Mouse (Mus musculus) forebrain, embryonic 10.5 days (tissue): ENCODE data around the gene Cacna1g. TPM values are rescaled to one million over a fixed set of nuclear protein-coding genes. Genes with fewer than 3 reads are reported as not detected.

Experiments used
- DNase-seq: peaks from one replicate; pipeline ENCODE4 v3.0.0-alpha.2; 2017; ENCODE audit warnings: low spot score; ENCODE audit errors: extremely low spot score
- H3K27ac ChIP-seq: fragments of 300-500 bp; sonication (generic); 2 replicates; pipeline ENCODE4 v1.5.1; 2016; ENCODE audit warnings: mild to moderate bottlenecking
- H3K27me3 ChIP-seq: fragments of 300-500 bp; sonication (generic); 2 replicates; pipeline ENCODE4 v1.6.1; 2016; ENCODE audit warnings: mild to moderate bottlenecking; ENCODE audit not compliant: poor library complexity, severe bottlenecking
- H3K36me3 ChIP-seq: fragments of 300-500 bp; sonication (generic); replicated peaks from 2 replicates; pipeline ENCODE4 v1.6.1; 2016; ENCODE audit warnings: mild to moderate bottlenecking, moderate library complexity
- H3K4me1 ChIP-seq: fragments of 300-500 bp; sonication (generic); 2 replicates; pipeline ENCODE4 v1.6.1; 2016
- H3K4me3 ChIP-seq: fragments of 300-500 bp; sonication (generic); 2 replicates; pipeline ENCODE4 v1.5.1; 2016; ENCODE audit warnings: mild to moderate bottlenecking, moderate library complexity
- H3K9me3 ChIP-seq: fragments of 300-500 bp; sonication (generic); 2 replicates; pipeline ENCODE4 v1.6.1; 2016; ENCODE audit warnings: mild to moderate bottlenecking, moderate library complexity
- WGBS: fragments of 180-500 bp; shearing (Covaris S2); methylation state at CpG from one replicate; pipeline ENCODE4 v1.1.7; 2016; 5-methylcytosine and 5-hydroxymethylcytosine counted together
- polyA plus RNA-seq: library from polyadenylated mRNA; unstranded; fragments of >200 nt; fragmentation: Nextera tagmentation; extraction: Ambion mirVana; gene quantifications from 2 replicates; pipeline ENCODE4 v1.2.1, GENCODE M21; 2016

Cacna1g gene
- polyA plus RNA-seq, 1 experiment from 2014 or later = 7.0 TPM

- 5% methylated on average over 55 of the region's 55 CpGs for WGBS
- Histone ChIP-seq H3K27me3 (peaks cover 92% of the 10 kb centered on the region), H3K4me3 (peak overlapping the region; percentile 60), H3K36me3 (no peaks in the 10 kb centered on the region), H3K27ac (peak overlapping the region; percentile 85), H3K9me3 (no peaks in the 10 kb centered on the region), H3K4me1 (peaks cover 55% of the 10 kb centered on the region)
- peak; percentile 72 for DNase-seq
Measured at GRCm38 (mm10) chr11:94491035-94491748, 17.2 kb upstream of the Cacna1g start.

GRCm38 (mm10) chr11:94489745-94490144 lies 15.7 kb upstream of the Cacna1g start:
- 35% methylated on average over 4 of the region's 4 CpGs for WGBS
- DNase-seq = no peak
- peaks cover 98% of the 10 kb centered on the region for H3K27me3 ChIP-seq
- no peaks in the 10 kb centered on the region for H3K36me3 ChIP-seq
- H3K4me1 ChIP-seq = peaks cover 51% of the 10 kb centered on the region
- H3K27ac ChIP-seq = peak overlapping the region; percentile 15; the same call in 1 of the 2 replicates
- no peaks in the 10 kb centered on the region for H3K9me3 ChIP-seq
- H3K4me3 ChIP-seq = no peak overlapping the region

- 90% methylated on average over 11 of the region's 11 CpGs for WGBS
- no peak for DNase-seq
- H3K27me3 ChIP-seq = peaks cover 98% of the 10 kb centered on the region
- H3K36me3 ChIP-seq = no peaks in the 10 kb centered on the region
- H3K27ac ChIP-seq = 0 out of 2 replicates have a peak overlapping the region, but pooled peaks have one; percentile 15
- no peaks in the 10 kb centered on the region for H3K9me3 ChIP-seq
- no peak overlapping the region for H3K4me3 ChIP-seq
- peaks cover 48% of the 10 kb centered on the region for H3K4me1 ChIP-seq
Measured at GRCm38 (mm10) chr11:94488767-94489533, 15.0 kb upstream of the Cacna1g start.

- Histone ChIP-seq H3K9me3 (no peaks in the 10 kb centered on the region), H3K27ac (no peak within 1 kb of the TSS), H3K4me1 (peaks cover 45% of the 10 kb centered on the region), H3K4me3 (peak within 1 kb of the TSS; percentile 22), H3K36me3 (no peaks in the 10 kb centered on the region), H3K27me3 (peaks cover 81% of the 10 kb centered on the region)
- peak; percentile 85 for DNase-seq
- 6% methylated on average over 24 of the region's 24 CpGs for WGBS
Measured at GRCm38 (mm10) chr11:94486001-94486400, 12.0 kb upstream of the Cacna1g start, which contains the start of gene Spata20. TSS of gene Spata20 (minus strand) at chr11:94486179.

GRCm38 (mm10) chr11:94485223-94485622 lies 11.2 kb upstream of the Cacna1g start:
- no peak for DNase-seq
- Histone ChIP-seq H3K9me3 (no peaks in the 10 kb centered on the region), H3K27ac (no peak overlapping the region), H3K36me3 (no peaks in the 10 kb centered on the region), H3K27me3 (peaks cover 79% of the 10 kb centered on the region), H3K4me3 (no peak overlapping the region), H3K4me1 (peaks cover 39% of the 10 kb centered on the region)
- WGBS = 77% methylated on average over 5 of the region's 5 CpGs

- Histone ChIP-seq H3K36me3 (no peaks in the 10 kb centered on the region), H3K27ac (no peak overlapping the region), H3K9me3 (no peaks in the 10 kb centered on the region), H3K27me3 (peaks cover 78% of the 10 kb centered on the region), H3K4me3 (no peak overlapping the region), H3K4me1 (peaks cover 34% of the 10 kb centered on the region)
- WGBS = 90% methylated on average over 9 of the region's 9 CpGs
- no peak for DNase-seq
Measured at GRCm38 (mm10) chr11:94484636-94485035, 10.6 kb upstream of the Cacna1g start.

GRCm38 (mm10) chr11:94483921-94484320 lies 9.9 kb upstream of the Cacna1g start:
- no peak for DNase-seq
- Histone ChIP-seq H3K9me3 (no peaks in the 10 kb centered on the region), H3K36me3 (no peaks in the 10 kb centered on the region), H3K27ac (no peak overlapping the region), H3K4me3 (no peak overlapping the region), H3K27me3 (peaks cover 76% of the 10 kb centered on the region), H3K4me1 (peaks cover 28% of the 10 kb centered on the region)
- WGBS = 84% methylated on average over 14 of the region's 14 CpGs

GRCm38 (mm10) chr11:94483436-94483835 lies 9.4 kb upstream of the Cacna1g start:
- H3K4me1 ChIP-seq = peaks cover 25% of the 10 kb centered on the region
- H3K27ac ChIP-seq = no peak overlapping the region
- no peak overlapping the region for H3K4me3 ChIP-seq
- DNase-seq = no peak
- no peaks in the 10 kb centered on the region for H3K36me3 ChIP-seq
- H3K9me3 ChIP-seq = no peaks in the 10 kb centered on the region
- 77% methylated on average over 11 of the region's 11 CpGs for WGBS
- peaks cover 76% of the 10 kb centered on the region for H3K27me3 ChIP-seq

- Histone ChIP-seq H3K36me3 (no peaks in the 10 kb centered on the region), H3K27me3 (peaks cover 76% of the 10 kb centered on the region), H3K4me3 (no peak overlapping the region), H3K9me3 (no peaks in the 10 kb centered on the region), H3K27ac (no peak overlapping the region), H3K4me1 (peaks cover 21% of the 10 kb centered on the region)
- 87% methylated on average over 11 of the region's 11 CpGs for WGBS
- DNase-seq = no peak
Measured at GRCm38 (mm10) chr11:94482738-94483137, 8.7 kb upstream of the Cacna1g start.

- H3K27ac ChIP-seq = no peak overlapping the region
- H3K27me3 ChIP-seq = peaks cover 76% of the 10 kb centered on the region
- peaks cover 19% of the 10 kb centered on the region for H3K4me1 ChIP-seq
- no peak overlapping the region for H3K4me3 ChIP-seq
- DNase-seq = no peak
- no peaks in the 10 kb centered on the region for H3K36me3 ChIP-seq
- H3K9me3 ChIP-seq = no peaks in the 10 kb centered on the region
- 91% methylated on average over 7 of the region's 7 CpGs for WGBS
Measured at GRCm38 (mm10) chr11:94481963-94482362, 8.0 kb upstream of the Cacna1g start.

- DNase-seq = no peak
- 91% methylated on average over 9 of the region's 9 CpGs for WGBS
Measured at GRCm38 (mm10) chr11:94480382-94480781, 6.4 kb upstream of the Cacna1g start.

GRCm38 (mm10) chr11:94477651-94478050 lies 3.7 kb upstream of the Cacna1g start:
- H3K27me3 ChIP-seq = peaks cover 83% of the 10 kb centered on the region

More at GRCm38 (mm10) chr11:94480382-94480781, 6.4 kb upstream of the Cacna1g start:
- H3K27ac ChIP-seq = no peak overlapping the region
- H3K36me3 ChIP-seq = no peaks in the 10 kb centered on the region
- no peaks in the 10 kb centered on the region for H3K9me3 ChIP-seq
- peaks cover 23% of the 10 kb centered on the region for H3K4me1 ChIP-seq
- no peak overlapping the region for H3K4me3 ChIP-seq
- H3K27me3 ChIP-seq = peaks cover 78% of the 10 kb centered on the region

GRCm38 (mm10) chr11:94475722-94476121 lies 1.7 kb upstream of the Cacna1g start:
- no peak overlapping the region for H3K4me3 ChIP-seq
- peaks cover 62% of the 10 kb centered on the region for H3K4me1 ChIP-seq
- no peaks in the 10 kb centered on the region for H3K9me3 ChIP-seq
- WGBS = 17% methylated on average over 11 of the region's 11 CpGs
- peaks cover 95% of the 10 kb centered on the region for H3K27me3 ChIP-seq
- H3K27ac ChIP-seq = no peak overlapping the region
- H3K36me3 ChIP-seq = no peaks in the 10 kb centered on the region
- DNase-seq = no peak

More at GRCm38 (mm10) chr11:94477651-94478050, 3.7 kb upstream of the Cacna1g start:
- Histone ChIP-seq H3K9me3 (no peaks in the 10 kb centered on the region), H3K36me3 (no peaks in the 10 kb centered on the region), H3K4me1 (peaks cover 42% of the 10 kb centered on the region), H3K4me3 (no peak overlapping the region), H3K27ac (no peak overlapping the region)
- no peak for DNase-seq
- 65% methylated on average over 6 of the region's 6 CpGs for WGBS
